Mouse (Mus musculus) c-Kit-negative CD71-positive TER-119-positive erythroid progenitor cells, embryonic 14.5 days (primary cell): ENCODE results near the gene Prpsap1.
"Not testable (repeated sequence)": the region's sequence is repeated elsewhere in the genome, so short reads cannot be mapped to it uniquely, and the experiment has no call there.

ENCODE experiments used
- DNase-seq: peaks from one replicate; pipeline ENCODE4 v3.0.0-alpha.2; 2013; ENCODE audit warnings: low read depth, low spot score

Gene Prpsap1

GRCm38 (mm10) chr11:116429862-116430613 is 64.0 kb downstream of the Prpsap1 start:
- DNase-seq = no peak

- DNase-seq = no peak
These were observed 64.8 kb downstream of the Prpsap1 start for GRCm38 (mm10) chr11:116428872-116429859.

GRCm38 (mm10) chr11:116426852-116427575 is 67.0 kb downstream of the Prpsap1 start:
- no peak for DNase-seq

- not testable (repeated sequence) for DNase-seq
These were observed 67.7 kb downstream of the Prpsap1 start for GRCm38 (mm10) chr11:116426328-116426727.

- DNase-seq = no peak
These were observed 69.2 kb downstream of the Prpsap1 start for GRCm38 (mm10) chr11:116424621-116425407.

GRCm38 (mm10) chr11:116423782-116424620 is 70.0 kb downstream of the Prpsap1 start:
- no peak for DNase-seq

- no peak for DNase-seq
These were observed 70.8 kb downstream of the Prpsap1 start for GRCm38 (mm10) chr11:116423214-116423613.

- no peak for DNase-seq
These were observed 71.4 kb downstream of the Prpsap1 start for GRCm38 (mm10) chr11:116422562-116422961.

- no peak for DNase-seq
These were observed 72.9 kb downstream of the Prpsap1 start for GRCm38 (mm10) chr11:116421102-116421501.
